21 mouse cellular contexts compared by ENCODE assay signal in the genomic region with DNA sequence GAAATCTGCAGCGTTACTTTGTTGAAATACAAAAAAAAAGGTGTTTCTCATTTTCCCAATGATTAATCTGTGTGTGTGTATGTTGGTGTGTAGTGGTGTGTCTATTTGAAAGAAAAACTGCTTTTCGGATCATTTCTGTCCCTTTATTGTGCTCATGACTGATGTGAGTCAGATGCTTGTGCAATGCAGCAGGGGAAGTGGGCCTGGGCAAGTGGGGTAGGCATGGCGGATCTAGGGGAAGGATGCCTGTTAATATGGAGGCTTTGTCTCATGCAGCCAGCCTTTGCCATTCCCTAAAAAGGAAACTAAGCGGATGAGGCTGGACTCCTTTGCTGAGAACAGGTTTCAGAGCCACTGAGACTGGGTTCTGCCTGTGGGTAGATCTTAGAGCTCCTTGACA. TPM values are rescaled to one million over a fixed set of nuclear protein-coding genes. Genes with fewer than 3 reads are reported as not detected.
DNase-seq lines count a peak whose midpoint lies in the region; ATAC-seq and TF ChIP-seq lines count a peak whose summit lies in the region.
"Had no signal": no experiment of that assay in that cellular context is flagged by ENCODE, and none has a peak within 500 bp of the region (broad histone marks: within the 10 kb centered on the region; RNA-seq: fewer than 3 reads in every experiment).

No protein-coding gene starts in this region.

- DNase-seq in lung, postnatal 25 days (ENCODE audit: low spot score): no peak
- no peak for DNase-seq in adrenal gland, postnatal 14 days
- no peak for DNase-seq in lung, postnatal 14 days
- DNase-seq: adrenal gland, postnatal 25 days; cerebellum, adult 11 months; forebrain, postnatal 0 days; gastrocnemius, adult 2 months; gastrocnemius, postnatal 25 days; heart, postnatal 10 days; heart, postnatal 36 days; kidney, adult 11 months had no signal

- no peak for TF ChIP-seq POLR2A in bone marrow macrophage, adult 2 months (IDR thresholded peaks at IDR 0.05; ENCODE audit: borderline replicate concordance, low read depth, low read length)
- TF ChIP-seq POLR2A in embryonic fibroblast, embryonic 13.5 days (IDR thresholded peaks at IDR 0.05; ENCODE audit: low read depth, low read length): no peak

- ATAC-seq in megakaryocyte, adult 5-6 weeks (ENCODE audit: poor library complexity, severe bottlenecking): peak; percentile 88
- ATAC-seq in neutrophil, adult 5-6 weeks (ENCODE audit: extremely low read depth, insufficient number of reproducible peaks, low FRiP score, poor library complexity, severe bottlenecking): 0 out of 2 replicates have a peak, but pooled peaks have one; percentile 30
- ATAC-seq: forebrain, embryonic 14.5 days; hindbrain, embryonic 16.5 days; intestine, embryonic 15.5 days had no signal

- peaks cover 28% of the 10 kb centered on the region for H3K4me1 ChIP-seq in bone marrow macrophage, adult 2 months (ENCODE audit: control insufficient read depth, insufficient read depth, low read length)
- H3K4me1 ChIP-seq in embryonic fibroblast, embryonic 13.5 days (ENCODE audit: control insufficient read depth, insufficient read depth, low read length): no peaks in the 10 kb centered on the region
- H3K4me1 ChIP-seq: hindbrain, embryonic 10.5 days; hindbrain, embryonic 13.5 days; intestine, embryonic 15.5 days had no signal

- peak overlapping the region; percentile 75 for H3K27ac ChIP-seq in bone marrow macrophage, adult 2 months (ENCODE audit: insufficient read depth, low read depth, low read length)
- H3K27ac ChIP-seq in embryonic fibroblast, embryonic 13.5 days (ENCODE audit: insufficient read depth, low read length): peak overlapping the region; percentile 25; the same call in 1 of the 2 replicates
- H3K27ac ChIP-seq: gastrocnemius, adult 2 months; heart, embryonic 15.5 days; hindbrain, embryonic 10.5 days; hindbrain, embryonic 13.5 days; intestine, embryonic 15.5 days had no signal

- no peak for TF ChIP-seq CTCF in bone marrow macrophage, adult 2 months (IDR thresholded peaks at IDR 0.05; ENCODE audit: low read depth, low read length)
- TF ChIP-seq CTCF in embryonic fibroblast, embryonic 13.5 days (IDR thresholded peaks at IDR 0.05; ENCODE audit: borderline replicate concordance, insufficient read depth, low read length): no peak

- no peak overlapping the region for H3K4me3 ChIP-seq in bone marrow macrophage, adult 2 months (ENCODE audit: insufficient read depth, low read length)
- H3K4me3 ChIP-seq in embryonic fibroblast, embryonic 13.5 days (ENCODE audit: insufficient read depth, low read length): no peak overlapping the region
- H3K4me3 ChIP-seq: gastrocnemius, adult 2 months; heart, embryonic 15.5 days; hindbrain, embryonic 10.5 days; hindbrain, embryonic 13.5 days; intestine, embryonic 15.5 days had no signal

RNA-seq across cellular contexts. Expression of gene Tmem164, which starts 37.6 kb away (rescaled TPM):
- 60.4 and 64.3 TPM in 2 replicates for polyA plus RNA-seq in bone marrow macrophage, adult 2 months (2012; ENCODE audit: insufficient read depth, insufficient read length, missing spikeins)
- polyA plus RNA-seq in embryonic fibroblast, embryonic 13.5 days (2011; ENCODE audit: insufficient read length, low read depth, missing spikeins): 47.0 and 68.6 TPM in 2 replicates
- total RNA-seq in megakaryocyte, adult 5-6 weeks (2015): 36.5 and 41.4 TPM in 2 replicates
- 56.6 and 62.1 TPM in 2 replicates for total RNA-seq in megakaryocyte, adult 5-6 weeks (2017)
- total RNA-seq in neutrophil, adult 5-6 weeks (2017): 83.8 and 84.0 TPM in 2 replicates
- total RNA-seq in adrenal gland, postnatal 14 days (2021): 37.8 and 39.9 TPM in 2 replicates
